Mouse (Mus musculus) right cerebral cortex, postnatal 14 days (tissue): ENCODE results near the gene Mpv17l.
"Not testable (repeated sequence)": the region's sequence is repeated elsewhere in the genome, so short reads cannot be mapped to it uniquely, and the experiment has no call there.

Experiments
- DNase-seq: peaks from one replicate; pipeline ENCODE4 v3.0.0; 2022

Gene Mpv17l

DNA sequence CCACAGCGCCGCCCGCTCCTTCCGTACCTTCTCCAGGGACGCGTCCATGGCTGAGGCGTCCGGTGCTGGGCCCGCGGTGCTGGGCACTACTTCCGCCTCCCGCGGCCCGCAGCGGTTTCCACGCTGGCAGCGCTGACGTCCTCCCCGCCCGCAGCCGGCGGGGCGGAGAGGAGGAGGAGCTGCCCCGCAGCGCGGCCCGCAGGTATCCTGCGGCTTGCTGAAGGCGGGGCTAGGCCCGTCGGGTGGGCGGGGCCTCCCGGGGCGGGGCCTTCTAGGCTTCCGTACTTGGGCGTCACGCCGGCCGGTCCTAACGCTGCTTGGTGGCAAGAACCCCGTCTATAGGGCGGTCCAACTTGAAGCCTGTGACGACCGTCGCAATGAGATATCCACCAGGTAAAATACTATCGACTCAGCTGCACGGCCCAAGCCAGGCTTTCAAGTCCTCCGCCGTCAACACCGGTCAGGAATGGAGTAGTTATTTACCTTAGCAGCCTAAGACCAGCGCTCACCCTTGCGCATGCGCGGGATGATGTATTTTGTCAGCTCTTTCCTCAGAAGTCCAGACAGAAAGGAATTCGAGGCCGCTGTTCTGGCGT is at the start of gene Mpv17l, which contains the start of gene Pdxdc1:
TSS of gene Mpv17l (plus strand) at position 274 of the 596 bp plus-strand sequence.
TSS of gene Pdxdc1 (minus strand) at position 244 of the 596 bp plus-strand sequence.
- DNase-seq, result peak; percentile 96

- no peak for DNase-seq
Observed at GRCm38 (mm10) chr16:13853886-13854285, 49.1 kb upstream of the Mpv17l start.

DNA sequence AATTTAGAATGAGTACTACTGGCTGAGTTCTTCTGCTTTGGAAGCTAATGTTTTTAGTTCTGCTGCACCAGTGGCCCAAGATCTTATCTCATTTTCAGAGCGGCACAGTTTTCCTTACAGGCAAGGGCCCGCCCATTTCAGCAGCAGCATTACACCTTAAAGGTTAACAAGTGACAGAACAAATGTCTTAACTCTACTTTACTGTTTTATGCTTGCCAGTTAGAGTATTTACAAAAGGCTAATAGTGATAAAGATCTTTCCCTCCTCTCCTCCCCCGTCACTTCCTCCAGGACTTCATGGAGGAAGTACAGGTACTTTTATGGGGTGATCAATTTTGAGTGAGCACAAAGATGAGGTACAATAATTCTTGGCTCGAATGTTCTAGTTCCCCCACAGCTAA is 36.9 kb upstream of the Mpv17l start:
- DNase-seq, result no peak

- DNase-seq, result no peak
Observed at GRCm38 (mm10) chr16:13866616-13867015, 36.3 kb upstream of the Mpv17l start.

- peak; percentile 32 for DNase-seq
Observed at GRCm38 (mm10) chr16:13867406-13867805, 35.6 kb upstream of the Mpv17l start.

DNA sequence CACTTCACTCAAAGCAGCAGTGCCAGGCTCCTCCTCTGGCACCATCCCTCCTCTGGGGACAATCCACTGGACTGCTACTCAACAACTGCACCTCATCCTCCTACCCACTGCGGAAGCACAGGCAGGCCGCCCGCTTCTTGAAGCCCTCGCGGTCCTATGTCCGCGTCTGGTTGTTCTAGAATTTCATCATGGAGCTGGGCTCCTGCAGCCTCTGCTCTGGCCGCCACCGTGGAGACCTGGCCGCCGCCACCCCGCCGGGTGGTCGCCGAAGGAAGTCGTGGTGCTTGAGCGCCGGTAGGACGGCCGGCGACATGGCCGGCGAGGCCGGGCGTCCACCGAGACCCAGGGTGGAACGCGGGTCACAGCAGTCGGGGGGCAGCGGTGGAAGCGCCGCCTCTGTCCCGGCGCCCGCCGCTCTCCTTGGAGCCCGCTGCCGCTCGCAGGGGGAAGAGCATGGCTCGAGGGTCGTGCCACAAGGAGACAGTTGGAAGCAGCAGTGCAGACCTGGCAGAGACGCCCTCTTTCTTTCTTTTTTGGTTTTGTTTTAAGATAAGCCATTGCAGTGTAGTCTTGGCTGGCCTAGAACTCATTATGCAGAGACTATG is 34.9 kb upstream of the Mpv17l start:
- no peak for DNase-seq

DNA sequence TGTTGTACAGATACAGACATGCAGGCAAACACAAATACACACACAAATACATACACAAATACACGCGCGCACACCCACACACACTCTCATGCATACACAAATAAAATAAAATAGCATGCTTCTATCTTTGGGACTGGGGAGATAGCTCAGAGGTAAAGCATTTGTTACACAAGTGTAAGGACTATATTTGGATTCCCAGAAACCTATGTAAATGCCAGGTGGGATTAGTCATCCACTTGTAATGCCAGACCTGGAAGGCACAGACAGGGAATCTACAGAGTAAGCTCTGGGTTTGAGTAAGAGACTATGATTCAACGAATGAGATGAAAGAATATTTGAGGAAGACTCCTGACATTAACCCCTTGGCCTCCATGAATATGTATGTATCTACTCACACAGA is 27.5 kb upstream of the Mpv17l start:
- no peak for DNase-seq

DNA sequence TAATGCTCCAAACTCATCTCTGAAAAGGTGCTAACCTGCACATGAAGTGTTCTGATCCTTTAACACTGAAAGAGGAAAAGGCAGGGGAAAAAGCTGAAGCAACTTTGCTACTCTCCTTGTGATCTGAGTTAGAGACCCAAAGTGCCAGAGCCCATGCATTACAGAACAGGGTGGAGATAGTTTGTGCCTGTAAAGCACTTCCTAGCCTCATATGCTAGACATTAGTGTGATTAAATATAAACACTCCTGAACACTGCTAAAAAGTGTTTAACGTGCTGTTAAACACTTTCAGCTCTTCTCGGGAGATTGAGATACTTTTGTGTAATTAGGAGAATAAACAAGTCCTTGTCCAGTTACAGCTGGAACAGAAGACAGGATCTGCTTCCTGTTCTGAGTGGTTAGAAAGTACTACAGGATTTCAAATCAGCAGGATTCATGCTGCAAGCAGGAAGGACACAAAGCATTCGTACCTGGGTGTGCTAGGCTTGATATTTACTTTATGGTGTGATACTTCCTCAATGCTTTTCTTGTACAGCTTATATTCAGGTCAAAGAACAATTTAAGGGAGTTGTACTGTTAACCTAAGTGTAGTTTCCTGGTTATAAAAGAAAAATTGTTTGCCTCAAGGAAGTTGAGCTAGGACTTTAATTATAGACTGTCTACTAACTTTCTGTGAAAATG is 19.7 kb upstream of the Mpv17l start:
- no peak for DNase-seq

GRCm38 (mm10) chr16:13890449-13890848 is 12.5 kb upstream of the Mpv17l start:
- DNase-seq, result no peak

GRCm38 (mm10) chr16:13892850-13893249 is 10.1 kb upstream of the Mpv17l start:
- DNase-seq, result no peak

DNA sequence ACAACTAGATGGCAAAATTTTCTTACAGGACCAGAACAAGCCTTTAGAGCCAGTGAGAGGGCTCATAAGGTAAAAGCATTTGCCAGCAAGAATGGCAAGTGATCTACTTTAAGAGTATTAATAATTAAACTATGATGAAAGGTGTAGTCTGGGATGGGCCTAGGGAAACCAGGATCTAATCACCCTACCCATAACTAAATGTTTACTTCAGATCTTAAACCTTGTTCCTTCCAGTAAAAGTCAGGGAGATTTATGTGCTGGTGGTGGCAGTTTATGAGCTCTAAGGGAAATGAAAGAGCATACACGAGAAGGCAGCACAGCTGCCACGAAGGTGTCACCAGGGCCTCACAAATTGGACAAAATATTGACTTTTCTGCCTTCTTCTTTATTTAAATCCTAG is 8.9 kb upstream of the Mpv17l start:
- DNase-seq, result no peak

- DNase-seq, result no peak
Observed at GRCm38 (mm10) chr16:13895740-13896139, 7.2 kb upstream of the Mpv17l start.

GRCm38 (mm10) chr16:13896357-13896756 is 6.6 kb upstream of the Mpv17l start:
- no peak for DNase-seq

- no peak for DNase-seq
Observed at GRCm38 (mm10) chr16:13898981-13899380, 4.0 kb upstream of the Mpv17l start.

GRCm38 (mm10) chr16:13902397-13902831 is 547 bp upstream of the Mpv17l start:
- peak; percentile 15 for DNase-seq

DNA sequence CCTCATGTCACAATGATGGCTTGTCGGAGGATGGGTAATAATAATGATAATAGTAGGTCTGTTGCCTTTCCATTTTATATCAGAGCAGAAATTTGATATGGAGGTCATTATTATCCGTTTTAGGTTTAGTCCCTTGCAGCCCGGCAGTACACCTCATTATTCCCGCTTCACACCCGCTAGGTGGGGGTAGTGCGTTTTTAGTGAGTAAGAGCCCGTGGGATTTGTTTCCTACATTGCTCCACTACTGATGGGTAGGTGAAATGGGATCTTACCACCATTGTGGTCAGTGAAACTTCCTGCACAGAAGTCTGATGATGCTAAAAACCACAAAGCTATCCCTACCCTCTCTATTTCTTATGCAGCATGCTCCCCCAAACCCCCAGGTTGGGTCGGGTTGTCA is 527 bp downstream of the Mpv17l start:
- peak; percentile 67 for DNase-seq

DNA sequence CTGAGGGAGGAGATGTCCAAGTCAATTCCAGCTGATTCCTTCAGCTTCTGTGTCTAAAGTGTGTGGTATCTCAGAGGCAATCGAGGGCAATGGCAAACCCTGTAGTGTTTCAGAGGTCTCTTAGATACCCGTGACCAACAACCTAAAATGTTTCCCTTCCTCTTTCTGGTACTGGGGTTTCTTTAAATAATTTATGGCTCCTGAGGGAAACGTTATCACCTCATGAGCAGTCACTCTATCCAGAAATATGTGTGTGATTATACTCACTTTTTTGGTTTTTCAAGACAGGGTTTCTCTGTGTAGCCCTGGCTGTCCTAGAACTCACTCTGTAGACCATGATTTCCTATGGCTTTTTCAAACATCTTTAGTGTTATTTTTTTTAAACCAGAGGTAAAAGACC is 4.3 kb downstream of the Mpv17l start:
- DNase-seq, result no peak

DNA sequence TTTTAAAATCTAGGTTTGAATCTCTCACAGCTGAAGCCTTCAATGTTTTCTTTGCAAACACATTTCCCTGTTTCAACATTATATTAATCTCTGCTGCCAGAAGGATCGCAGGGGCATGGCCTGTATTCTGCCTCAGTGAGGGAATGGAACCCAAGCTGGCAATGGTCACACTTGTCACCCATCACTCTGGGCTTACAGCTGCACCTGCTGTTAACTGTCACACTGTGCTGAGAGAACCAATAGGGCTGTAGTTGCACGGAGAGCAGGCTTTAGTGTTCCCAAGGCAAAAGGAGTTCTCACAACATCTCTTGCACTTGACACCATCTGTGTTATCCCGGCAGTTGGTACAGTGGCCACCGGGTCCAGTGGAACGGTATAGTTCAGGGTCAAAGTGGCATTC is 17.1 kb downstream of the Mpv17l start:
- DNase-seq, result no peak

- DNase-seq, result no peak
Observed at GRCm38 (mm10) chr16:13921063-13921462, 18.1 kb downstream of the Mpv17l start.

GRCm38 (mm10) chr16:13921781-13922180 is 18.8 kb downstream of the Mpv17l start:
- DNase-seq, result no peak

- not testable (repeated sequence) for DNase-seq
Observed at GRCm38 (mm10) chr16:13922499-13922898, 19.5 kb downstream of the Mpv17l start.

GRCm38 (mm10) chr16:13922966-13923365 is 20.0 kb downstream of the Mpv17l start:
- DNase-seq, result not testable (repeated sequence)

DNA sequence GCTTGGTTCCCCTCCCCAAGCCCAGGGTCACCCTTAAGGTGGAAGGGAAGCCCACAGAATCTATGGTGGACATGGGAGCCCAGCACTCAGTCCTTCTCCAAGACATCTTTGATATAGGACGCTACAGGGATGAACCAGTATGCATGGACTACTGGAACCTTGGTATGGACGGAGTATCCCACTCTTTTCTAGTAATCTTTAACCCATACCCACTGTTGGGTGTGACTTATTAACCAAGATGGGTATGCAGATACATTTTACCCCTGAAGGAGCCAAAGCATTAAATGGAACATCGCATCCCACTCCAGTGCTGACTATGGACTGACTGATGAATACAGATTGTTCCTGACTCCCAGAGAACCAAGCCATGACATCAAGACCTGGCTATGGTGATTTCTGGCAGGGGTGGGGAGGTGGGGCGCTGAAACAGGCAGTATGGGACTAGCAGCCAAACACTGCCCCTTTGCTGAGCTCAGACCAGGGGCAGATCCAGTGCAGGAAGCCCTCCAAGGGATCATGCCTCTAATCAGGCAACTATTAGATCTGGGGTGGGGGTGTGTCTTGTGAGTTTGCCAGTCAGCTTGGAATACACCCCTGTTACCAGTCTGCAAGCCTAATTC is 24.6 kb downstream of the Mpv17l start:
- no peak for DNase-seq
